ENCODE assay signal across 26 mouse cellular contexts in genomic region chr9:110316503-110316902, GRCm38 (mm10). TPM values are rescaled to one million over a fixed set of nuclear protein-coding genes. Genes with fewer than 3 reads are reported as not detected.
DNase-seq lines count a peak whose midpoint lies in the region; ATAC-seq and TF ChIP-seq lines count a peak whose summit lies in the region.
"Had no signal": no experiment of that assay in that cellular context is flagged by ENCODE, and none has a peak within 500 bp of the region (broad histone marks: within the 10 kb centered on the region; RNA-seq: fewer than 3 reads in every experiment).

No protein-coding gene starts in this region.

- H3K9ac ChIP-seq in liver, adult 2 months (ENCODE audit: low read depth, low read length) = no peak overlapping the region
- H3K9ac ChIP-seq in liver, embryonic 12.5 days = no peak overlapping the region
- no peak overlapping the region for H3K9ac ChIP-seq in midbrain, embryonic 11.5 days (ENCODE audit: low read length)
- H3K9ac ChIP-seq in midbrain, embryonic 13.5 days (replicated peaks) = no peak overlapping the region
- H3K9ac ChIP-seq in liver, postnatal 0 days (replicated peaks) = no peak overlapping the region
- H3K9ac ChIP-seq: embryonic facial prominence, embryonic 12.5 days; embryonic facial prominence, embryonic 15.5 days; forebrain, postnatal 0 days; heart, embryonic 12.5 days; heart, embryonic 15.5 days; hindbrain, embryonic 14.5 days had no signal

- H3K4me3 ChIP-seq in liver, adult 2 months (ENCODE audit: insufficient read depth, low read depth, low read length) = no peak overlapping the region
- H3K4me3 ChIP-seq in liver, embryonic 12.5 days = no peak overlapping the region
- no peak overlapping the region for H3K4me3 ChIP-seq in midbrain, embryonic 11.5 days (ENCODE audit: low read depth, low read length)
- H3K4me3 ChIP-seq in midbrain, embryonic 13.5 days (replicated peaks) = no peak overlapping the region
- no peak overlapping the region for H3K4me3 ChIP-seq in liver, postnatal 0 days (ENCODE audit: low read depth, low read length)
- H3K4me3 ChIP-seq: embryonic facial prominence, embryonic 12.5 days; embryonic facial prominence, embryonic 15.5 days; gastrocnemius, adult 2 months; heart, embryonic 12.5 days; heart, embryonic 15.5 days had no signal

- TF ChIP-seq POLR2A in liver, adult 2 months (IDR thresholded peaks at IDR 0.05; ENCODE audit: extremely low read depth, insufficient read depth, low read length) = no peak

- H3K79me2 ChIP-seq in liver, adult 2 months (ENCODE audit: control insufficient read depth, insufficient read depth, low read length) = no peaks in the 10 kb centered on the region

- no peak overlapping the region for H3K4me2 ChIP-seq in liver, embryonic 12.5 days
- H3K4me2 ChIP-seq in midbrain, embryonic 11.5 days = no peak overlapping the region
- no peak overlapping the region for H3K4me2 ChIP-seq in midbrain, embryonic 13.5 days (replicated peaks)
- H3K4me2 ChIP-seq in liver, postnatal 0 days (ENCODE audit: low read depth, low read length) = no peak overlapping the region
- H3K4me2 ChIP-seq: embryonic facial prominence, embryonic 12.5 days; embryonic facial prominence, embryonic 15.5 days; heart, embryonic 12.5 days; heart, embryonic 15.5 days; hindbrain, embryonic 14.5 days had no signal

- no peak overlapping the region; the same call in 1 of the 2 replicates for H3K27ac ChIP-seq in liver, adult 2 months (replicated peaks; ENCODE audit: insufficient read depth, low read depth, low read length)
- no peak overlapping the region for H3K27ac ChIP-seq in liver, embryonic 12.5 days
- H3K27ac ChIP-seq in midbrain, embryonic 11.5 days (ENCODE audit: low read depth, low read length) = no peak overlapping the region
- no peak overlapping the region for H3K27ac ChIP-seq in midbrain, embryonic 13.5 days
- H3K27ac ChIP-seq in liver, postnatal 0 days (ENCODE audit: low read depth) = no peak overlapping the region
- H3K27ac ChIP-seq: embryonic facial prominence, embryonic 12.5 days; embryonic facial prominence, embryonic 15.5 days; gastrocnemius, adult 2 months; heart, embryonic 15.5 days; hindbrain, embryonic 14.5 days; hindbrain, postnatal 0 days had no signal

- H3K4me1 ChIP-seq in liver, adult 2 months (ENCODE audit: control insufficient read depth, insufficient read depth, low read length) = peaks cover 4% of the 10 kb centered on the region; the same call in 1 of the 2 replicates
- H3K4me1 ChIP-seq in liver, embryonic 12.5 days = no peaks in the 10 kb centered on the region
- H3K4me1 ChIP-seq in midbrain, embryonic 11.5 days (ENCODE audit: control insufficient read depth, insufficient read depth, low read length) = no peaks in the 10 kb centered on the region
- H3K4me1 ChIP-seq in midbrain, embryonic 13.5 days (replicated peaks) = no peaks in the 10 kb centered on the region
- H3K4me1 ChIP-seq in liver, postnatal 0 days (ENCODE audit: insufficient read depth) = 0 out of 2 replicates have a peak, but pooled peaks cover 4% of the 10 kb centered on the region
- H3K4me1 ChIP-seq: embryonic facial prominence, embryonic 12.5 days; embryonic facial prominence, embryonic 15.5 days; heart, embryonic 12.5 days; heart, embryonic 15.5 days had no signal

- DNase-seq in liver, adult 2 months (ENCODE audit: extremely low read depth, low read depth, low spot score) = peak; percentile 76
- peak; percentile 77 for DNase-seq in midbrain, embryonic 11.5 days (ENCODE audit: low spot score, missing footprints)
- DNase-seq in liver, postnatal 0 days = no peak
- no peak for DNase-seq in kidney, adult 11 months
- DNase-seq: adrenal gland, adult 8-10 months; adrenal gland, postnatal 25 days; cerebellum, adult 11 months; cerebellum, adult 2 months; cerebellum, adult 9-11 months; cerebellum, postnatal 25 days; forebrain, postnatal 0 days; gastrocnemius, adult 2 months; gastrocnemius, postnatal 14 days; heart, adult 18-20 months; heart, postnatal 14 days; heart, postnatal 4 days had no signal

- TF ChIP-seq EP300 in liver, postnatal 0 days (IDR thresholded peaks at IDR 0.05; ENCODE audit: low read depth) = no peak

- no peak; the same call in 1 of the 2 replicates for ATAC-seq in liver, embryonic 12.5 days
- no peak for ATAC-seq in midbrain, embryonic 11.5 days (ENCODE audit: low FRiP score)
- no peak for ATAC-seq in midbrain, embryonic 13.5 days
- peak; percentile 62 for ATAC-seq in liver, postnatal 0 days
- ATAC-seq: CD4-positive, CD25-positive, alpha-beta regulatory T cell, adult 4 months; forebrain, embryonic 14.5 days; forebrain, postnatal 0 days; hindbrain, postnatal 0 days had no signal

- 59% methylated on average over 8 of the region's 8 CpGs for WGBS in liver, adult 2 months
- WGBS in liver, embryonic 12.5 days (ENCODE audit: insufficient replicate concordance) = 87% methylated on average over 8 of the region's 8 CpGs
- 95% methylated on average over 8 of the region's 8 CpGs for WGBS in midbrain, embryonic 11.5 days
- 94% methylated on average over 8 of the region's 8 CpGs for WGBS in midbrain, embryonic 13.5 days
- 78% methylated on average over 8 of the region's 8 CpGs for WGBS in liver, postnatal 0 days (ENCODE audit: insufficient replicate concordance)

- peaks cover 4% of the 10 kb centered on the region; the same call in 1 of the 2 replicates for H3K36me3 ChIP-seq in liver, adult 2 months (ENCODE audit: control insufficient read depth, insufficient read depth, low read length)
- H3K36me3 ChIP-seq in liver, embryonic 12.5 days = peaks cover 80% of the 10 kb centered on the region
- H3K36me3 ChIP-seq in midbrain, embryonic 11.5 days (ENCODE audit: control insufficient read depth, insufficient read depth, low read length) = peaks cover 23% of the 10 kb centered on the region
- H3K36me3 ChIP-seq in midbrain, embryonic 13.5 days = peaks cover 91% of the 10 kb centered on the region
- H3K36me3 ChIP-seq in liver, postnatal 0 days (replicated peaks; ENCODE audit: insufficient read depth, low read length) = 0 out of 2 replicates have a peak, but pooled peaks cover 3% of the 10 kb centered on the region

- H3K9me3 ChIP-seq in liver, embryonic 12.5 days (replicated peaks) = no peaks in the 10 kb centered on the region
- H3K9me3 ChIP-seq in midbrain, embryonic 11.5 days (ENCODE audit: control insufficient read depth, low read length) = no peaks in the 10 kb centered on the region
- H3K9me3 ChIP-seq in midbrain, embryonic 13.5 days = no peaks in the 10 kb centered on the region
- no peaks in the 10 kb centered on the region for H3K9me3 ChIP-seq in liver, postnatal 0 days (ENCODE audit: low read length)
- H3K9me3 ChIP-seq: embryonic facial prominence, embryonic 12.5 days; embryonic facial prominence, embryonic 15.5 days; heart, embryonic 12.5 days; heart, embryonic 15.5 days had no signal

- TF ChIP-seq CTCF in liver, adult 2 months (IDR thresholded peaks at IDR 0.05; ENCODE audit: low read depth, low read length) = no peak
- no peak for TF ChIP-seq CTCF in liver, postnatal 0 days (IDR thresholded peaks at IDR 0.05; ENCODE audit: low read depth)

- no peaks in the 10 kb centered on the region for H3K27me3 ChIP-seq in liver, adult 2 months (ENCODE audit: control insufficient read depth, insufficient read depth, low read length)
- H3K27me3 ChIP-seq in liver, embryonic 12.5 days (replicated peaks) = no peaks in the 10 kb centered on the region
- no peaks in the 10 kb centered on the region for H3K27me3 ChIP-seq in midbrain, embryonic 11.5 days (ENCODE audit: control insufficient read depth, insufficient read depth, low read length)
- H3K27me3 ChIP-seq in midbrain, embryonic 13.5 days = no peaks in the 10 kb centered on the region
- no peaks in the 10 kb centered on the region for H3K27me3 ChIP-seq in liver, postnatal 0 days (ENCODE audit: insufficient read depth, low read length)
- H3K27me3 ChIP-seq: embryonic facial prominence, embryonic 12.5 days; embryonic facial prominence, embryonic 15.5 days; heart, embryonic 12.5 days; heart, embryonic 15.5 days had no signal

RNA-seq across cellular contexts. Expression of gene Elp6, which starts 11.5 kb away (rescaled TPM):
- total RNA-seq in liver, adult 2 months (2014; rRNA removed) = 5.0 and 5.9 TPM in 2 replicates
- polyA plus RNA-seq in liver, adult 2 months (2012; rRNA removed) = 6.6 and 7.3 TPM in 2 replicates
- polyA plus RNA-seq in liver, embryonic 12.5 days (2016; fragmentation: Nextera tagmentation; extraction: Ambion mirVana) = 14.1 and 16.5 TPM in 2 replicates
- 32.8 and 40.2 TPM in 2 replicates for polyA plus RNA-seq in midbrain, embryonic 11.5 days (2014; fragmentation: Nextera tagmentation; extraction: Ambion mirVana)
- polyA plus RNA-seq in midbrain, embryonic 13.5 days (2015; fragmentation: Nextera tagmentation; extraction: Ambion mirVana) = 46.1 and 46.2 TPM in 2 replicates
- polyA plus RNA-seq in liver, postnatal 0 days (2015; fragmentation: Nextera tagmentation; extraction: Ambion mirVana) = 3.2 and 3.3 TPM in 2 replicates

RNA-seq across cellular contexts. Expression of gene Scap, which starts 16.6 kb away (rescaled TPM):
- total RNA-seq in liver, adult 2 months (2014; rRNA removed) = 51.8 and 84.8 TPM in 2 replicates
- polyA plus RNA-seq in liver, adult 2 months (2012; rRNA removed) = 68.7 and 72.9 TPM in 2 replicates
- polyA plus RNA-seq in liver, embryonic 12.5 days (2016; fragmentation: Nextera tagmentation; extraction: Ambion mirVana) = 28.6 and 28.7 TPM in 2 replicates
- polyA plus RNA-seq in midbrain, embryonic 11.5 days (2014; fragmentation: Nextera tagmentation; extraction: Ambion mirVana) = 19.2 and 24.9 TPM in 2 replicates
- polyA plus RNA-seq in midbrain, embryonic 13.5 days (2015; fragmentation: Nextera tagmentation; extraction: Ambion mirVana) = 40.6 and 41.9 TPM in 2 replicates
- polyA plus RNA-seq in liver, postnatal 0 days (2015; fragmentation: Nextera tagmentation; extraction: Ambion mirVana) = 42.7 and 44.4 TPM in 2 replicates

Comparison
In these comparisons a context has a peak if more than half of its experiments do, and no peak if none do; other contexts are left out.
1. DNase-seq: peak in liver, adult 2 months (single experiment) and midbrain, embryonic 11.5 days (single experiment); none in liver, postnatal 0 days (single experiment) and kidney, adult 11 months (single experiment).